Mouse (Mus musculus) liver, embryonic 14.5 days (tissue): ENCODE measurements at regions not wholly inside any gene's neighbourhood (a gene's known extent, or its start where the extent isn't known, plus 50 kb on each side); places are given as distances from the start of the nearest gene placed in this dataset.

Experiments
- CTCF ChIP-seq: IDR thresholded peaks from 2 replicates; pipeline ENCODE4 v1.5.1; 2016; ENCODE audit warnings: antibody characterized with exemption, low read depth, control low read depth
- EP300 ChIP-seq: IDR thresholded peaks from 2 replicates; pipeline ENCODE4 v1.6.1; 2016; ENCODE audit warnings: antibody characterized with exemption, low read depth

GRCm38 (mm10) chr6:117613656-117614350 lies 227.2 kb upstream of the Zfp637 start:
- TF ChIP-seq CTCF (no peak), EP300 (no peak)
